Mouse (Mus musculus) heart, postnatal 0 days (tissue): Measurements from ENCODE around the gene Itm2a.

Source experiments
- CTCF ChIP-seq: IDR thresholded peaks from 2 replicates; pipeline ENCODE4 v1.5.1; 2016; ENCODE audit warnings: antibody characterized with exemption, control low read depth, low read depth
- EP300 ChIP-seq: IDR thresholded peaks from 2 replicates; pipeline ENCODE4 v1.6.1; 2016; ENCODE audit warnings: antibody characterized with exemption, low read depth

DNA sequence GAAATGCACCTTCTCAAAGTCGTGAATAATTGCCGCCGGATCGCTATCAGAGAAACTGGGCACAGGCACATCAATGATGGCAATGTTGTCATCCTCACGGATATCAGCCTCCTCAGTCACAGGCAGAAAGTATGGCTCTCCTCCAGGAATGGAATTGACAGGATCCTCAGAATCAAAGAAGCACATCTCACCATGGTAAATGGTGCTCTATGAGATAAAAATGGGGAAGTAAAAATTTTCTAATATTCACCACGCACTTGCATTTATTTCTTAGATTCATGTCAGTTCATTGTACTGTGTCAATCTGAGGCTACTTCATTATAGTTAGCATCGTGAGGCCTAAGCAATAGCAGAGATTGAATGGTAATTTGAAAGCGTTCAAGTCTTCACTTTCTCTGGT lies 4.1 kb downstream of the Itm2a start:
- TF ChIP-seq CTCF (no peak), EP300 (no peak)
